Mouse (Mus musculus) kidney, adult 8-10 months (tissue): ENCODE measurements around the gene Kdelr1.
A peak's percentile ranks its signal among the peaks of the same experiment; 100 is the strongest.

Experiments used
- DNase-seq, 2 experiments: peaks; one replicate each; pipeline ENCODE4 v3.0.0; 2022

Kdelr1 gene

GRCm38 (mm10) chr7:45917004-45917704, 44.6 kb downstream of the Kdelr1 start:
- DNase-seq = no peak

- DNase-seq = no peak
Observed at GRCm38 (mm10) chr7:45917926-45918325, 45.4 kb downstream of the Kdelr1 start.

- no peak for DNase-seq
Observed at GRCm38 (mm10) chr7:45919083-45919671, 46.6 kb downstream of the Kdelr1 start.

GRCm38 (mm10) chr7:45919761-45920160, 47.2 kb downstream of the Kdelr1 start:
- no peak for DNase-seq

GRCm38 (mm10) chr7:45920583-45921241, 48.1 kb downstream of the Kdelr1 start:
- DNase-seq = no peak

GRCm38 (mm10) chr7:45921242-45921621, 48.7 kb downstream of the Kdelr1 start, which contains the start of gene Emp3:
Emp3 (minus strand) TSS chr7:45921404.
- no peak for DNase-seq

GRCm38 (mm10) chr7:45921950-45922600, 49.5 kb downstream of the Kdelr1 start:
- DNase-seq = no peak

GRCm38 (mm10) chr7:45922928-45923761, 50.6 kb downstream of the Kdelr1 start:
- peak; percentile 94 to 95 for DNase-seq

- DNase-seq = peak; percentile 87 to 91
Observed at GRCm38 (mm10) chr7:45923762-45924428, 51.3 kb downstream of the Kdelr1 start, which contains the start of gene Ccdc114. Ccdc114 (plus strand) TSS chr7:45924072.

GRCm38 (mm10) chr7:45924429-45924816, 51.9 kb downstream of the Kdelr1 start:
- peak in 1 of 2 experiments; percentile 42 for DNase-seq

GRCm38 (mm10) chr7:45928626-45929295, 56.2 kb downstream of the Kdelr1 start:
- no peak for DNase-seq

- no peak for DNase-seq
Observed at GRCm38 (mm10) chr7:45929688-45930087, 57.1 kb downstream of the Kdelr1 start.
